Comparison of ENCODE assay signal across 10 mouse cellular contexts in the genomic region with DNA sequence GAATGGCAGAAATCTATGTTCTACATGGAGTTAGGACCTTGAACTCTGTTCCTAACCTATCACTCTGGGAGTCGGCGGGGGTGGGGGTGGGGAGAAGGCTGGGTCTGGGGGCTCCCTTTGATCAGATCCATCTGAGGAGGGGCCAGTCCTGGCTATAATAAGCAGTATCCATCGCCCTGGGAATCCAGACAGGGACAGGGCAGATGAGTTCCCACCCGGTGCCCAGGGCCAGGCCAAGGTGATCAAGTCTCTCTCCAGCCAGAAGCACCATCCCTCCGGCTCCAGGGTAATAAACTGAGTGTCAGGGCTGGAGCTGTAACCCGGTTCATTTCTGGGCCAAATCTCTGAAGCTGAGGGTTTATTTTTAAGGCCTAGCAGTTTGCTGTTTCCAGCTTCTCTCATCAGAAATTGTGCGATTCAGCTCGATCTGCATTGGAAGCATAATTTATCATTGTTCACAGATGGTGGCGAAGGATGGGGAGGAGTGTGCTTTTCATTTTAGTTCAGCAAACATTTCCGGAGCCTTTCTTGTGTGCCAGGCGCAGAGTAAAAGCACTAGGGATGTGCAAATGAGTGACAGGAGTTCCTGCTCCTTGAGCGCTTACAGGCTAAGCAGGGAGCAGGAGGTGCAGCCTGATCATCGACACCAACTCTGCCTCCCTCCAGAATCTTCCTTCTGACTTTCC. TPM values are rescaled to one million over a fixed set of nuclear protein-coding genes. Genes with fewer than 3 reads are reported as not detected.
DNase-seq lines count a peak whose midpoint lies in the region; ATAC-seq lines count a peak whose summit lies in the region.
"Had no signal": no experiment of that assay in that cellular context is flagged by ENCODE, and none has a peak within 500 bp of the region (broad histone marks: within the 10 kb centered on the region; RNA-seq: fewer than 3 reads in every experiment).

No protein-coding gene starts in this region.

- peak overlapping the region; percentile 32; the same call in 1 of the 2 replicates for H3K27ac ChIP-seq in midbrain, embryonic 11.5 days (ENCODE audit: low read depth, low read length)
- H3K27ac ChIP-seq in midbrain, embryonic 13.5 days: no peak overlapping the region
- H3K27ac ChIP-seq: limb, embryonic 13.5 days had no signal

- H3K4me1 ChIP-seq in midbrain, embryonic 11.5 days (ENCODE audit: control insufficient read depth, insufficient read depth, low read length): peaks cover 26% of the 10 kb centered on the region
- peaks cover 14% of the 10 kb centered on the region for H3K4me1 ChIP-seq in midbrain, embryonic 13.5 days (replicated peaks)

- no peaks in the 10 kb centered on the region; the same call in 1 of the 2 replicates for H3K9me3 ChIP-seq in midbrain, embryonic 11.5 days (ENCODE audit: control insufficient read depth, low read length)
- no peaks in the 10 kb centered on the region for H3K9me3 ChIP-seq in midbrain, embryonic 13.5 days

- no peak overlapping the region for H3K4me3 ChIP-seq in midbrain, embryonic 11.5 days (ENCODE audit: low read depth, low read length)
- H3K4me3 ChIP-seq in midbrain, embryonic 13.5 days (replicated peaks): no peak overlapping the region
- H3K4me3 ChIP-seq: limb, embryonic 13.5 days had no signal

- no peaks in the 10 kb centered on the region for H3K36me3 ChIP-seq in midbrain, embryonic 11.5 days (ENCODE audit: control insufficient read depth, insufficient read depth, low read length)
- H3K36me3 ChIP-seq in midbrain, embryonic 13.5 days: no peaks in the 10 kb centered on the region
- H3K36me3 ChIP-seq: limb, embryonic 13.5 days had no signal

- DNase-seq in midbrain, embryonic 11.5 days (ENCODE audit: low spot score, missing footprints): no peak
- peak; percentile 48 to 82 for DNase-seq in frontal cortex, postnatal 36 days (ENCODE audit: low spot score in 2 of 2)
- peak; percentile 45 to 77 for DNase-seq in left cerebral cortex, adult 9 months (ENCODE audit: low spot score in 2 of 2)
- DNase-seq in cerebellum, postnatal 14 days: no peak
- no peak for DNase-seq in gastrocnemius, adult 18-20 months (ENCODE audit: low spot score)
- no peak for DNase-seq in gastrocnemius, postnatal 25 days
- DNase-seq: heart, postnatal 36 days; thymus, postnatal 36 days had no signal

- ATAC-seq in midbrain, embryonic 11.5 days (ENCODE audit: low FRiP score): peak; percentile 42
- ATAC-seq in midbrain, embryonic 13.5 days: no peak

- no peak overlapping the region for H3K4me2 ChIP-seq in midbrain, embryonic 11.5 days
- H3K4me2 ChIP-seq in midbrain, embryonic 13.5 days (replicated peaks): no peak overlapping the region
- H3K4me2 ChIP-seq: limb, embryonic 13.5 days had no signal

- no peak overlapping the region for H3K9ac ChIP-seq in midbrain, embryonic 11.5 days (ENCODE audit: low read length)
- H3K9ac ChIP-seq in midbrain, embryonic 13.5 days (replicated peaks): no peak overlapping the region
- H3K9ac ChIP-seq: limb, embryonic 13.5 days had no signal

- no peaks in the 10 kb centered on the region for H3K27me3 ChIP-seq in midbrain, embryonic 11.5 days (ENCODE audit: control insufficient read depth, insufficient read depth, low read length)
- peaks cover 8% of the 10 kb centered on the region; the same call in 1 of the 2 replicates for H3K27me3 ChIP-seq in midbrain, embryonic 13.5 days

- WGBS in midbrain, embryonic 11.5 days: 51% methylated on average over 13 of the region's 13 CpGs
- WGBS in midbrain, embryonic 13.5 days: 44% methylated on average over 13 of the region's 13 CpGs

RNA-seq across cellular contexts. Expression of gene Ddx1, which starts 39.2 kb away (rescaled TPM):
- polyA plus RNA-seq in midbrain, embryonic 11.5 days (2014; fragmentation: Nextera tagmentation; extraction: Ambion mirVana): 197 and 215 TPM in 2 replicates
- 129 and 136 TPM in 2 replicates for polyA plus RNA-seq in midbrain, embryonic 13.5 days (2015; fragmentation: Nextera tagmentation; extraction: Ambion mirVana)
- 100 to 1,000 TPM; 118 to 127 TPM for total RNA-seq in gastrocnemius, adult 18-20 months (2021)
- total RNA-seq in gastrocnemius, postnatal 25 days (2021): 100 to 1,000 TPM in 1 of 2 experiments, 10 to 100 TPM in 1; 99.4 to 101 TPM

RNA-seq across cellular contexts. Expression of gene Nbas, which starts 59.1 kb away (rescaled TPM):
- 14.0 and 15.7 TPM in 2 replicates for polyA plus RNA-seq in midbrain, embryonic 11.5 days (2014; fragmentation: Nextera tagmentation; extraction: Ambion mirVana)
- 14.5 and 14.9 TPM in 2 replicates for polyA plus RNA-seq in midbrain, embryonic 13.5 days (2015; fragmentation: Nextera tagmentation; extraction: Ambion mirVana)
- 10 to 100 TPM; 21.2 to 24.2 TPM for total RNA-seq in gastrocnemius, adult 18-20 months (2021)
- total RNA-seq in gastrocnemius, postnatal 25 days (2021): 10 to 100 TPM; 15.8 to 17.2 TPM

Comparison
In these comparisons a context has a peak if more than half of its experiments do, and no peak if none do; other contexts are left out.
1. DNase-seq: peak in frontal cortex, postnatal 36 days (2 of 2) and left cerebral cortex, adult 9 months (2 of 2); none in midbrain, embryonic 11.5 days (single experiment), cerebellum, postnatal 14 days (0 of 2), gastrocnemius, adult 18-20 months (single experiment) and gastrocnemius, postnatal 25 days (single experiment).